Mouse (Mus musculus): ENCODE measurements around the gene Ccdc47.

DNA sequence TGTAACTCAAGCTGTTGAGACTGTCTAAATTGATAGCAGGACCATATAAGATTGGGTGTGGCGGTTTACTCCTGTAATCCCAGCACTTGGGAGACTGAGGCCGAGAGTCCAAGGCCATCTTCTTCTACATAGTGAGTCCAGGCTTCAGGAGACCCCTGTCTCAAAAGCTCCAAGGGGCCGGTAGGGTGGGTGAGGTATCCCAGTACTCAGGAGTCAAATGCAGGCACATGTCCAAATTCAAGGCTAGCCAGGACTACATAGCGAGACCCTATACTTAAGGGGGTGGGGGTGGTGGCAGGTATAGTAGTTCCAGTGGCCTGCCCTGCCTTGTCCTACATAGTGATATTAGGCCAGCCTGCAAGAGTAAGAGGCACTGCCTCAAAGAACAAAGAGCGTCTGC lies 1.3 kb downstream of the Ccdc47 start:
- TF ChIP-seq CTCF (conservative IDR thresholded peaks at IDR 0.05; ENCODE audit: low read length): no peak
- TF ChIP-seq NANOG (IDR thresholded peaks at IDR 0.05; ENCODE audit: borderline replicate concordance, low read length): no peak
- no peak for TF ChIP-seq POU5F1 (IDR thresholded peaks at IDR 0.05; ENCODE audit: borderline replicate concordance, low read length)
